Mouse (Mus musculus) adrenal gland, postnatal 36 days (tissue): ENCODE data around the gene Wnt5a. TPM values are rescaled to one million over a fixed set of nuclear protein-coding genes. Genes with fewer than 3 reads are reported as not detected.
A peak's percentile ranks its signal among the peaks of the same experiment; 100 is the strongest.

ENCODE experiments used
- DNase-seq, 2 experiments: peaks; one replicate each; pipeline ENCODE4 v3.0.0; 2021; ENCODE audit warnings: mixed read lengths in 1 of 2
- total RNA-seq, 2 experiments: library from RNA; stranded (reverse); gene quantifications; 2 replicates each; pipeline ENCODE4 v1.2.3; 2021

The Wnt5a gene
- total RNA-seq, 2 experiments from 2014 or later, result 25.8 to 44.3 TPM

- DNase-seq, result peak in 1 of 2 experiments; percentile 48
Measured at GRCm38 (mm10) chr14:28509441-28510340, 5.1 kb downstream of the Wnt5a start.

- DNase-seq, result peak in 1 of 2 experiments; percentile 36
Measured at GRCm38 (mm10) chr14:28510341-28511028, 5.9 kb downstream of the Wnt5a start.

- DNase-seq, result peak in 1 of 2 experiments; percentile 18
Measured at GRCm38 (mm10) chr14:28511029-28511651, 6.6 kb downstream of the Wnt5a start.

GRCm38 (mm10) chr14:28512805-28513590, 8.4 kb downstream of the Wnt5a start:
- no peak for DNase-seq

- DNase-seq, result no peak
Measured at GRCm38 (mm10) chr14:28514171-28514570, 9.6 kb downstream of the Wnt5a start.

GRCm38 (mm10) chr14:28515331-28515730, 10.8 kb downstream of the Wnt5a start:
- no peak for DNase-seq

- no peak for DNase-seq
Measured at GRCm38 (mm10) chr14:28517631-28518560, 13.3 kb downstream of the Wnt5a start.

GRCm38 (mm10) chr14:28521106-28521505, 16.6 kb downstream of the Wnt5a start:
- DNase-seq, result no peak

- DNase-seq, result no peak
Measured at GRCm38 (mm10) chr14:28522611-28523010, 18.1 kb downstream of the Wnt5a start.

GRCm38 (mm10) chr14:28525566-28525965, 21.0 kb downstream of the Wnt5a start:
- DNase-seq, result no peak

- DNase-seq, result no peak
Measured at GRCm38 (mm10) chr14:28528151-28528685, 23.7 kb downstream of the Wnt5a start.

GRCm38 (mm10) chr14:28531531-28531930, 27.0 kb downstream of the Wnt5a start:
- no peak for DNase-seq

- DNase-seq, result peak in 1 of 2 experiments; percentile 27
Measured at GRCm38 (mm10) chr14:28532943-28533342, 28.4 kb downstream of the Wnt5a start.

- no peak for DNase-seq
Measured at GRCm38 (mm10) chr14:28533876-28534275, 29.3 kb downstream of the Wnt5a start.

- DNase-seq, result no peak
Measured at GRCm38 (mm10) chr14:28535814-28536213, 31.3 kb downstream of the Wnt5a start.

- no peak for DNase-seq
Measured at GRCm38 (mm10) chr14:28539577-28539976, 35.0 kb downstream of the Wnt5a start.

- DNase-seq, result no peak
Measured at GRCm38 (mm10) chr14:28542117-28542741, 37.7 kb downstream of the Wnt5a start.

- DNase-seq, result no peak
Measured at GRCm38 (mm10) chr14:28561861-28562260, 57.3 kb downstream of the Wnt5a start.
